Mouse (Mus musculus) Patski (cell line): ENCODE measurements around the gene Epm2aip1. TPM values are rescaled to one million over a fixed set of nuclear protein-coding genes. Genes with fewer than 3 reads are reported as not detected.
A peak's percentile ranks its signal among the peaks of the same experiment; 100 is the strongest.

ENCODE experiments used
- ATAC-seq: fragments of 100-300 bp; one replicate; pipeline ENCODE4 v1.8.0; 2021
- CTCF ChIA-PET: fragments of 350-600 bp; sonication (Branson Sonifier 250); formaldehyde crosslinking; loops from one replicate; lab custom pipeline; 2022; ENCODE audit warnings: inconsistent platforms; lab: Charles Lee
- POLR2A ChIA-PET: fragments of 350-600 bp; sonication (Branson Sonifier 250); formaldehyde crosslinking; loops from one replicate; lab custom pipeline; 2022; ENCODE audit warnings: antibody characterized with exemption, inconsistent platforms; lab: Charles Lee
- DNase-seq: peaks from one replicate; pipeline ENCODE4 v3.0.0-alpha.2; 2011; ENCODE audit warnings: low read depth, low spot score
- H3K27me3 ChIP-seq: fragments of 371-371 bp; one replicate; pipeline ENCODE4 v1.5.1; 2021
- CTCF ChIP-seq: fragments of 100-300 bp; IDR thresholded peaks from one replicate; pipeline ENCODE4 v1.5.1; 2021
- in situ Hi-C: fragments of 300-500 bp; cut with MboI; formaldehyde crosslinking; loops from 3 replicates; pipeline ENCODE4 v1.11.1; 2018; ENCODE audit warnings: low pct_unique_long_range_greater_than_20kb, mixed read lengths
- polyA plus RNA-seq: library from polyadenylated mRNA; unstranded; gene quantifications from one replicate; pipeline ENCODE4 v1.2.3, GENCODE M21; 2021

Gene Epm2aip1
- polyA plus RNA-seq, 1 experiment from 2014 or later, result 28.7 TPM

DNA sequence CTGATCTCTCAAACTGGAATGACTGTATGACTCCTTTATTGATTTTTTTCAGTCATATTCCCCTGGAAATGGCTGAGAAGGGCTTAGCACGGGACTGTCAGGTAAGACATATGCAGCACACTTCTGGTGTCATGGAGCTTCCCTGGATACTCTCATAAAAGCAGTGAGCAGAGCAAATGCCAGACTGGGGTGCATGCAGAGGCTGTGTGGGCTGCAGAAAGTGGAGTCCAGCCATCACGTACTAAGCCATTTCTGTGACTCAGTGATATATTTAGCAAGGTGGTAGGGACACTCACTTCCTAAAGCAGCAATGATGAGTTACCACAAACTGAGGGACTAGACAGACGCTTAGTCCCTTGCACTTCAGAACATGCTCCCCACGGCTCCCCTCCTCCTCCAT, 49.2 kb downstream of the Epm2aip1 start:
- in situ Hi-C loops, result no loop called here
- CTCF ChIA-PET, result interaction anchor here (0.6 to 2.3 kb wide), 2 partner anchors 32 to 34 kb away, joined by 3 to 11 read pairs; no protein-coding TSS in a partner anchor

DNA sequence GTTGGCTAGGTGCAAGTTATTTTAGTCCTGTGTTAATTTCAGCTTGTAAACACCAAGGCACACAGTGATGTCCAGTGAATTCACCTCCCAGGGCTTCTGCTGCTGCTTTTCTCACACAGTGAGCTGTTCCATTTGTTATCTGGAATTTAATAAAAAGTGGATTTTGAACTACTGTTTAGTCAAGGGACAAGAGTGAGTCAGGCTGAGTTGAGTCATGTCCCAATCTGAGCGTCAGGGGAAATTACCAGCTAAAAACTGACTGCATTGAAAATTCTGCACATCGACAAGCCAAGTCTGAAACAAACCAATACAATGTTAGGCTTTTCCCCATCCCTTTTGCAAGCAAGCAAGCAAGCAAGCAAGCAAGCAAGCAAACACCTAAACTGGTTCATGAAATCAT, 53.2 kb downstream of the Epm2aip1 start:
- ATAC-seq, result peak; percentile 85
- no peaks in the 10 kb centered on the region for H3K27me3 ChIP-seq
- no peak for TF ChIP-seq CTCF
- in situ Hi-C loops, result no loop called here
- ChIA-PET CTCF (interaction anchor here (2.0 to 4.2 kb wide), 3 partner anchors 9 to 35 kb away, joined by 8 to 19 read pairs (median 10); no protein-coding TSS in a partner anchor), POLR2A (no interaction called here)
- DNase-seq, result peak; percentile 82

More for the DNA sequence above, 49.2 kb downstream of the Epm2aip1 start:
- POLR2A ChIA-PET, result no interaction called here
- DNase-seq (no peak), ATAC-seq (no peak)
- no peak for TF ChIP-seq CTCF
- no peaks in the 10 kb centered on the region for H3K27me3 ChIP-seq

Other genes starting within 250 kb of the Epm2aip1 start
- 0.45 TPM for gene Ccrl2, start 214.4 kb upstream of the Epm2aip1 start, polyA plus RNA-seq
- gene Lrrfip2, start 154.3 kb upstream of the Epm2aip1 start, polyA plus RNA-seq, result 85.9 TPM
- gene Mlh1, start 138 bp upstream of the Epm2aip1 start, polyA plus RNA-seq, result 17.1 TPM
- 8.6 TPM for gene Trank1, start 39.8 kb downstream of the Epm2aip1 start, polyA plus RNA-seq
- gene Dclk3, start 167.2 kb downstream of the Epm2aip1 start, polyA plus RNA-seq, result 48.7 TPM